Mouse (Mus musculus) adrenal gland, adult 8-10 months (tissue): ENCODE results near the gene Pqlc2. TPM values are rescaled to one million over a fixed set of nuclear protein-coding genes. Genes with fewer than 3 reads are reported as not detected.

Experiments
- DNase-seq: peaks from one replicate; pipeline ENCODE4 v3.0.0; 2022
- total RNA-seq, 4 experiments: library from RNA; stranded (reverse); gene quantifications; 2 replicates each; pipeline ENCODE4 v1.2.4; 2022

Pqlc2 gene
- total RNA-seq, result 10 to 100 TPM; 10.3 to 12.0 (median 11.6) TPM

DNA sequence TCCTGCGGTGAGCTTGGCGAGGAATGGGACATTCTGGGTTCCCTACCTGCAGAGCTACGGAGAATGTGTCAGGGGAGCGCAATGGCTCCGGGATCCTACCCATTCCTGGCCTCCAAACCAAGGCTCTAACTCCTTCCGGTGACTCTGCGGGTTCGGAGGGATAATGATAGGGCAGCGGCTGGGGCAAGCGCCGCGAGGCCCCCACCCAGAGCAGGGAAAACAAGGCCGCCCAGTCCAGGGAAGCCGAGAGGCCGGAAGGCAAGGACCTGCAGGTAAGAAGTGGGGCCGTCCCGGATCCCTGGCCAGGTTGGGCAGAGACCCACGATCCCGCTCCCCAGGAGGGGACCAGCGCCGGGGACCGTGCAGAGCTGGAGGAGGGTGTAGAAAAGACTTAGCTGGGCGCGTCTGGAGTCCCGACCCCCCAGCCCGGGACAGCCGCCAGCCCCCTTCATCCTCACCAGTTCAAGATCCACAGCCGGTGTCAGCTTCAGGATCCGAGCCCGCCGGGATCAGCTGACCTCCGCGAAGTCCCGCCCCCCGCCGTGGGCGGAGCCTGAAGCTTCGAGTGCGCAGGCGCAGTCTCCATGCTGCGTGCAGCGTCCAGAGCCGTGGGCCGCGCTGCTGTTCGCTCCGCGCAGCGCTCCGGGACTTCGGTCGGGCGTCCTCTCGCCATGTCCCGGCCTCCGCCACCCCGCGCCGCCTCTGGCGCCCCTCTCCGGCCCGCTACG lies at the start of gene Pqlc2, which contains the start of gene Akr7a5:
Gene Pqlc2, minus strand, starts transcription at position 538 of the 728 bp plus-strand sequence.
Gene Akr7a5, plus strand, starts transcription at position 574 of the 728 bp plus-strand sequence.
- peak; percentile 93 for DNase-seq

DNA sequence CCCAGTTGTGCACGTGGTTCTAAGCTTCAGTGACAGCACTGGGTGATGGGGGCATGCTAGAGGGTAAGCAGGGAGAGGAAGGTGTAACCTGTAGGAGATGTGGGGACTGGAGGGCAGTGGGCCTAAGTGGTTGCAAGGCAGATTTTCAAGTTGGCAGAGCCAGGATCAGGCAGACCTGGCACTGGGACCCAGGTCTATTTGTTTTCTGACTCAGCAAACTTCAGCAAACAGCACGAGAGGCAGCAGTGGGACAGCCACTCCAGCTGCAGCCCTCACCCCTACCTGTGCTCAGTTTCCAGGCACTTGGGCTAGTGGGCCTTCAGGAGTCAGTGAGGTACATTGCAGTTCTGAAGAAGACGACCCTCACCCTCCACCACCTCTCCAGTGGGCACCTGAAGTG lies 46.7 kb upstream of the Pqlc2 start:
- DNase-seq, result no peak

DNA sequence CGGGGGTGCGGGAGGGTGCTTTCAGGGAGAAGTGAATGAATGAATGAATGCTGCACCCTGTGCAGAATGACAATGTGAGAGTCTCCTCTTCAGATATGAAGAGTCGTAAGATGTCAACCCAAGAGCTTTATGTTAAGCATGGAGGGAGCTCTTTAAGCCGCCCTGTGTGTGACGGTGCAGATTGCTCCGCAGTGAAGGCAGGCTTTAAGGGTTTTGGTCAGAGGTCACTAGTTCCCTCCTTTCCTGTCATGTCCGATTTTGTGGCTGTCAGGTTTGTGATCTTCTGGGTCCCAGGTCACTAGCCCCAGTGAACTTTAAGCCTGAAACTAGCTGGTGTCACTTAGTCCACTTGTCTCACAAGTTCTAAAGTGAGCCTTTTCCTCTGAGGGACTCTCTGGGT lies 42.3 kb upstream of the Pqlc2 start:
- no peak for DNase-seq

DNA sequence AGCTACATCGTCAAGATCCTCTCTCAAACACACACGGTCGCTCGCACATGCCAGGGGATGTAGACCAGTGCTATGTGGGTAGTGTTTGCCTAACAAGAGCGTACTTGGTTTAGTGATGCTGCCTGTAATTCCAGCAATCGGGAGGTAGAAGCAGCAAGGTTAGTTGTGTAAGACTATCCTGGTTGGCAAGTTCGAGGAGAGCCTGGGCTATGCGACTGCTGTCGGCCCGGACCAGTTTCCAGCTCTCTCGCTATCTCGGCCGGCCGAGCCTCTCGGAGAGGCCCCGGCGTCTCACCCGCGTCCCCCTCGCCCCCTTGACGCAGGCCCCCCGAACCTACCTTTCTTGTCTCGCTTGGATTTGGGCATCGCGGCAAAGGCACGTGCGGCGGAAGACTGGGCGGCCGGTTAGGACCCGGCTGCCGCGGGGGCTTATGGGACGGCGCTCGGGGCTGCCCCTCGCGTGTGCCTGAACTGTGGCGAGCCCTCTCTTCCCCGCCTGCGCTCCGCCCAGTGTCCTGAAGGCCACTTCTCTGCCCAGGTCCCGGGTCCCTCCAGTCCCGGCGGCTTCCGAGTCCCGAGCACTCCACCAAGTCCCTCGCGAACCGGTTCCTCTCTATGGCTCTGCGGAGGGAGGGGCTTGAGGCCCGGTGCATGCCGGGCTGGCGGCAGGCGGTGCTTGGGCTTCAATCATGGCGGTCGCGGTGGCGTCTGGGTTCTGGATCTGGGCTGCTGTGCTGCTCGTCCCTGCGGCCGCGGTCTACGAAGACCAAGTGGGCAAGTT lies 41.6 kb upstream of the Pqlc2 start, which contains the start of the genes Mrto4, Emc1 and Ubr4:
Gene Mrto4, minus strand, starts transcription at position 646 of the 781 bp plus-strand sequence.
Gene Emc1, plus strand, starts transcription at position 657 of the 781 bp plus-strand sequence.
Gene Ubr4, plus strand, starts transcription at position 679 of the 781 bp plus-strand sequence.
- DNase-seq, result peak; percentile 83

DNA sequence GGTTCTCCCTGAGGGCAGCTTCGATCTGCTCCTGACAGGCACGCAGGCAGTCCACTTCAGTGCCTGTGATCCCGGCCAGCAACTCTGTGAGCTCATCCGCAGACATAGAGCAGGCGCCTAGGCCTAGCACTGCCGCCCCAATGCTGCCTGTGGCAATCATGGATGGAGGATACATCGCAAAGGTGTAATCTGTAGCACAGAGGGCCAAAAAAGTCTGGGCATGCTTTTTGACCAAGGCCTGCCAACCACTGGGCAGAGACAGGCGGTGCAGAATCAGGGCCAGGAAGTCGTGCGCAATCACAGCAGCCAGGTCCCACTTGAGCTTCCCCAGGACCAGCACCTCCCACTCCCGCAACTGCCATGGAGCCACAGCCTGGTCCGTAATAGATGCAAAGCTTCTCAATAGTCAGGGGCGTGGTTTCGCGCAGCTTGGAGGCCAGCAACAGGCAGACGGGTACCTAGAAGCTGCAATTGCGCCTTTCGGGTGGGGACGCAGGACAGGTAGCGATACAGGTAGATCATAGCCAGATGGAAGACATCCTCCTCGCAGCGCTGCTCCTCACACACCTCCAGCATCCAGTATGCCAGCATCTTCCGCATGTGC lies 35.0 kb upstream of the Pqlc2 start:
- no peak for DNase-seq

DNA sequence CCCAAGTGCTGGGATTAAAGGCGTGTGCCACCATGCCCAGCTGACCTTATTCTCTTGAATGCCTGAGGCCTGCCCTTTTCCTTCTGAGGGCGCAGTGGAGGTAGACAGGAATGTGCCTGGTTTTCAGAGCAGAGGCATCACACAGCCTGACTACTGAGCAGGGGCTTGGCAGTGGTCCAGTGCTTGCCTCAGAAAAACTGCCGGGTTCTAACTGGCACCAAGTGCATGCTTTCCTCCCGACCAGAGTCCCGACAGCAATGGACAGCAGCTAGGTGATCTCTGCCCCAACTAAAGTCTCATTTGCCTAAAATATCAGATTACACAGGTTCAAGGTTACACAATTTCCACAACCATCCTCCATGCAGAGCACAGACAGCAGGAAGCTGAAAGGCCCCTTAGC lies 33.2 kb upstream of the Pqlc2 start:
- no peak for DNase-seq

DNA sequence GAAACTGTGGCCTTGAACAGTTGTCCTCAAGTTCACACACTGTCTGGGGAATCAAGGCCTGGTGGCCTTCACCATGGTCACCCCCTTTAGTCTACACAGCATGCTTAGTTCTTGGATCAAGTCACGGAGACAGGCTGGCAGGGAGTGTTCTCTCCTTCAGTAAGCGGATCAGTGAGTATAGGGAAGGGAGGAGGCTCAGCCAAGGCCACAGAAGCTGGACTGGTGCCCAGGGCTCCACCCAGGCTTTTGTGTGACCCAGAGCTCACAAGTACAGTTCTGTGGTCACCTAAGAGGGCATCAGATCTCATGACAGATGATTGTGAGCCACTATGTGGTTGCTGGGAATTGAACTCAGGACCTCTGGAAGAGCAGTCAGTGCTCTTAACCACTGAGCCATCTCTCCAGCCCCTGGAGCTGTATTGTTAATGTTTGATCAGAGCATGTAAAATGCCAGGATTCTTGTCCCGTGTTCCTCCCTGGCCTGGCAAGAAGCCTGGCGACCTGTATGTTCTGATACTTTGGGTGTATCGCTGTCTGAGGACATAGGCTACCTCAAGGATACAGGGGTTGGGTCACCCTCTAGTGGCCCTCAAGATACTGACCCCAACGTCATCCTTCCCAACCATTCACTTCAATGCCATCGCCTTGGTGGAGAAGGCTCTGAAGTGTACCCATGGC lies 31.2 kb upstream of the Pqlc2 start:
- DNase-seq, result peak; percentile 58

DNA sequence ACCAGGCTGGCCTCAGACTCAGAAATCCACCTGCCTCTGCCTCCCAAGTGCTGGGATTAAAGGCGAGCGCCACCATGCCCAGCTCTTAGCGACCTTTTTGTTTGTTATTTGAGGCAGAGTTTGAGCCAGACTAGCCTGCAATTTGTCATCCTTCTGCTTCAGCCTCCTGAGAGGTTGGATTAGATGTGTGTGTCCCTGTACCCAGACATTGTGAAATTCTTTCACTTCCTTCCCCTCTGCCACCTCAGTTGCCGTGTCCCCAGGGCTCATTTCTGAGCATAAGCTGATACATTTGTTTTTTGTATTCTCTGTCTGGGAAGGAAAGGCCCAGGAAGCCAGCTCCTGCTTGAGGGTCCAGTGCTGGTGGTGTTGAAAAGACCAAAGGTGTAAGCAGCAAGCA lies 30.3 kb upstream of the Pqlc2 start:
- DNase-seq, result no peak

DNA sequence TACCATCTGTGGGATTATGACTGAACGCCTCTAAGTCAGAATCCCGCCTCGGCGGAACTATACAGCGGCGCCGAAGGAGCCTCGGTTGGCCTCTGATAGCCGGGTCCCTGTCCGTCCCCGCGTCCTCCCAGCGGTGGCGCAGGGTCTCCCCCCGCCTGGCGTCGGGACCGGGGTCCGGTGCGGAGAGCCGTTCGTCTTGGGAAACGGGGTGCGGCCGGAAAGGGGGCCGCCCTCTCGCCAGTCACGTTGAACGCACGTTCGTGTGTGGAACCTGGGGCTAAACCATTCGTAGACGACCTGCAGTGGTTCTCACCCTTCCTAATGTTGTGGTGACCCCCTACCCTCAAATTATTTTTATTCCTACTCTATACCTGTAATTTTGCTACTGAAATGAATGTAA lies 27.6 kb upstream of the Pqlc2 start:
- no peak for DNase-seq

DNA sequence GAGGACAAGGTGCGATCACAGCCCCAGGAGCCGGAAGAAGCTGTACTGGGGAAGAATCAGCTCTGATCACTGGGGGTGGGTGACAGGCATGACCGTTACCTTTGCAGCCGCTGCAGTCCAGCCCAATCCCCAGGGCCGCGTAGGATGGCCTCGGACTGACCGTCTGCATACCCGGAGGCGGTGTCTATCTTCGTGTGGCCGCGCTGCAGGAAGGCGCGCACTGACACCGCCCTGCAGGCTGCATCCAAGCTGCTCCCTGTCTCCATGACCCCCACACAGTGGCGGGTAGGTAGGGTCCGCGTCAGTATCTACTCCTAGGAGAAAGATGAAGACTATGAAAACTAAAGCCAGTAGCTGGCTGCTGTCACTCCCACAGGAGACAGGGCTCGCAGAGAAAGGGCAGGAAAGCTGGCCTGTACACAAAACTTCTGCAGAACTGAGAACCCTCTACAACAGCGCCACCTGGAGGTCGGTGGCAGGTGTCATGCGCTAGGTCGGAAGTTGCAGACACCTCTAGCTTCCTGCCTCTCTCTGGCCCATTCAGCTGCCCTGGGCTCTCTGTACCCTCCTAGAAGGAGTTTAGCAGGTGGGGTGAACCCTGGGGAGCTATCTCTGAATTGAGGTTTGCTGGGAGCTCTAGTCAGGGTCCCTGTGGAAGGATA lies 26.4 kb upstream of the Pqlc2 start:
- peak; percentile 54 for DNase-seq

DNA sequence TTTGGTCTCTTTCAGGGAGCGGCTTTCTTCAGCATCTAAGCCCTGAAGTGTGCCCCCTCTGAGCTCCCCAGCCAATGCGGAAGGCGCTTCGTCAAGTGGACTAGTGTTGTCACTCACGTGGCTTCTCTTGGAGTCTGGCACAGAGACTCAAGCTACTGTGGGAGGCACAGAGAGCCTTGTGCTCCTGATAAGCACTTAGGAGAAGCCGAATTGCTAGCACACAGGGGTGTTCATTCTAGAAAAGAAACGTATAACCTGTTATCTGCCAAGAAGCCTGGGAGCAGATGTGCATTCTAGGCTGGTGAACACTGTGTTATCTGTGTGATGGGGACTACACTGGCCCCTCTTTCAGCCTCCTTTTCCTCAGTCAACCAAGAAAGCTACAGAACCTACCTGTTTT lies 25.0 kb upstream of the Pqlc2 start:
- no peak for DNase-seq

DNA sequence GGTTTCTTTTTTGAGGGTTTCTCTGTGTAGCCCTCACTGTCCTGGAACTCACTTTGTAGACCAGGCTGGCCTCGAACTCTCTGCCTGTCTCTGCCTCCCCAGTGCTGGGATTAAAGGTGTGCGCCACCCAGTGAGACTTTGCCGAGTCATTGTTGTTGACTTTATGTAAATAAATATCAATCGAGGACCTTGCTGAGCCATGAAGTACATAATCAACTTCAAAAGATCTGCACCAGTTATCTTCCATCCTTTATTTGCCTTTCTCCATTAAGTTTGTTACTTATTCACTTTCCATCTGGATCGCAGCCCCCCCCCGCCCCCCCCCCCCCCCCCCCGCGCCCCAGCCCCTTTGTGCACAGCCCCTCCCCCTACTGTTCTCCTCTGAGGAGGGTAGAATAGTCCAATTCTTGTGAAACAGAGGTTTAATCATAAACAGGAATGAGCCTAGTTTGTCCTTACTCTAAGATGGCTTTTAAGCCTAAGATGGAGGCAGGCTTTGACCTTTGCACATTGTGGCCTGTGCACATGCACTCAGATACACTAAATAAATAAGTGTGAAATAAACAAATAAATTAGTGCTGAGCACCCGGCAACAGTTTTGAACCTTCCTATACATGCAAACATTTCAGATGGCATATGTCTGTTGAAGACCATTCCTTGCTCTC lies 24.3 kb upstream of the Pqlc2 start:
- DNase-seq, result no peak

DNA sequence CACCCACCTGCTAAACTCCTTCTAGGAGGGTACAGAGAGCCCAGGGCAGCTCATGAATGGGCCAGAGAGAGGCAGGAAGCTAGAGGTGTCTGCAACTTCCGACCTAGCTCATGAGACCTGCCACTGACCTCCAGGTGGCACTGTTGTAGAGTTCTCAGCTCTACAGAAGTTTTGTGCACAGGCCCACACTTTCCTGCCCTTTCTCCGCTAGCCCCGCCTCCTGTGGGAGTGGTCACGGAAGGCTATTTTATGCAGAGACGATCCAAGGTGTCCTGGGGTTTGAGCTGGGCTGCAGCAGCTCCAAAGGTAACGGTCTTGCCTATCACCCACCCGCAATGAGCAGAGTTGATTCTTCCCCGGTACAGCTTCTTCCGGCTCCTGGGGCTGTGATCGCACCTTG lies 20.1 kb upstream of the Pqlc2 start:
- peak; percentile 77 for DNase-seq

DNA sequence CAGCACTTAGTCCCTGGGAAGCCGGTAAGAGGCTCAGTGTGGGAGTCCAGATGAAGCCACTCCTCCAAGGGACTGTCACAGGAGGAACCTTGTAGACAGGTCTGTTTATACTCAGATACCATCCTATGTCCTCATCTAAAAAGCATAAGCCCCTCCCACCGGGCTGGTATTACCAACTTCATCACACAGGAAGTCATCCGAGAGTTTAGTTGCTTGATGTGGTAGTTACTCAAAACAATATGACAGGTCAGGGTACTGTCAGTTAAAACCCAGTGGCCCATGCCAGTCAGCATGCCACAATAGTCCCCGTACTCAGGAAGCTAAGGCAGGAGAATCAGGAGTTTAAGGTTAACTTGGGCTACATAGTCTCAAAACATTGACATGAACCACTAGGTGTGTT lies 9.2 kb upstream of the Pqlc2 start:
- DNase-seq, result no peak

DNA sequence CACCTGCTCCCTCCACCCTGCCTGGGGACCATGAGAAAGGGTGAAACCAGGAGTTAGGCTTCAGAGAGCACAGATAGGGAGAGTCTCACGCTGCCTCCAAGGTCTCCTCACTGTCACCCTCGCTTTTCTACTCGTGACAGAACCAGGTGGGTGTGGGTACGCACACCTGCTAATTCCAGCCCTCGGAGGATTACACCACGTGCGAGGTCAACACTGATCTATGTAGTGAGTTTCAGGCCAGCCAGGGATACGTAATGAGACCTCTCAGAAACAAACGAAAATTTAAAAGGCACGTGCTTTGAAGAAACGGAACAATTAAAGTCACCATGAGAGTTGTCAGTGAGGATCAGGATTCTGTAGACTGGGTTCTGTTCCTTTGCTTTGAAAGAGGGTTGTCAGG lies 7.9 kb upstream of the Pqlc2 start:
- DNase-seq, result no peak

DNA sequence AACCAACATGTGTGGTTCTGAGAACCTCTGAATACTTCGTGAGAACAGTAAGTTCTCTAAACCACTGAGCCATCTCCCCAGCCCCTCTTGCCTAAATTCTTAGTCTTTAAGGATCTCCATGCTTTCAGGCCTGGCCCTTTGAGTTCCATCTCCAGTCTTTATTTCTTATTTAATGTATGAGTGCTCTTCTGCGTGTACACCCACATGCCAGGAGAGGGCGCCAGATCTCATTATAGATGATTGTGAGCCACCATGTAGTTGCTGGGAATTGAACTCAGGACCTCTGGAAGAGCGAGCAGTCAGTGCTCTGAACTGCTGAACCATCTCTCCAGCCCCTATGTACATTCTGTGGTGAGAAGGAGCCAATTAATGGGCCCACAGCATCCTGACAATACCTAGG lies 2.1 kb upstream of the Pqlc2 start:
- no peak for DNase-seq

DNA sequence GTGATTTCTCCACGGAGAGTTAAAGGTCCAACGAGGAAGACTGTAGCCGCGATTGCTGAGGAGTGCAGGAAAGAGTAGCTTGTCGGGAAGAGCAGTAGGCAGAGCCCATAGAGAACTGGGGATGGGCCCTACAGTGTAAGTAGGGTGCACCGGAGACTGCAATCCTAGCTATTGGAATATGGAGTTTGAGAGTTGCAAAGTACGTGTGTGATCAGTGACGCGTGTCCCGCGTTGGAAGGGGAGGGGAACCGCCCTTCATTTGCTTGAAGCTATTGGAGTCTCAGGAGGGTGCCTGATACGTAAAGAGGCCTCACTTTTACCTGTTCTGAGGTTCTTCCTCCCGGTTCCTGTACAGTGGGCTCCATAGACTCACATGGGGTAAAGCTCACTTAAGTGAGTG lies 1.2 kb upstream of the Pqlc2 start:
- DNase-seq, result no peak

DNA sequence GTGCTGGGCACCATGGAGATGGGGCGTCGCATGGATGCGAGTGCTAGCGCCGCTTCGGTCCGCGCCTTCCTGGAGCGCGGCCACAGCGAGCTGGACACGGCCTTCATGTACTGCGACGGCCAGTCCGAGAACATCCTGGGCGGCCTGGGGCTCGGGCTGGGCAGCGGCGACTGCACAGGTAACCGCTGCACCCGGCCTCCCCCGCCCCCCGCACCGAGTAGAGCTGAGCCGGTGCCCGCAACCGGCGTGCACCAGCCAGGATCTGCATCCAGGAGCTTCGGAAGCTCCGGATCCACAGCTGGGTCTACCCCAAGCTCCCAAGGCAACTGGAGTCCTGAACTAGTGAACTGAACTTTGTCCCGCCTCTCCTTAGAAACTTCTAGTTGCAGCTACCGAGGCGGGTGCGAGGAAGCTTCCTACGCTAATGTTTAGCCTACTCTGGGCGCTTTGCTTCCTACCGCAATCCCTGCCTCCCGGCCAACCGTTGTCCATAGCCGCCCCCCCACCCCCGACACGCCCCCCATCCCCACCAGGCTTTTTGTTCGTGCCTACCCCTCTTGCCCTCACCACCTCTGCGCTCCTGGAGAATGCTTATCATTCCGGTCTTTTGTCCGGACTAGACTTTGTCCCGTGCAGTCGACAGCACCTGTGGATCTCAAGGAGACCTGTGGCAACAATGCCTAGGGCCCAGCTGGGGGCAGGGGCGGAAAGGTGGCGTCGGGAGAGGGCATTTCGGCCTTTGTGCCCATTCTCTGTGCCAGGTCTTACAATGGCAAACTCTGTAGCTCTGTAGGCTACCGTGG lies 592 bp upstream of the Pqlc2 start:
- no peak for DNase-seq

DNA sequence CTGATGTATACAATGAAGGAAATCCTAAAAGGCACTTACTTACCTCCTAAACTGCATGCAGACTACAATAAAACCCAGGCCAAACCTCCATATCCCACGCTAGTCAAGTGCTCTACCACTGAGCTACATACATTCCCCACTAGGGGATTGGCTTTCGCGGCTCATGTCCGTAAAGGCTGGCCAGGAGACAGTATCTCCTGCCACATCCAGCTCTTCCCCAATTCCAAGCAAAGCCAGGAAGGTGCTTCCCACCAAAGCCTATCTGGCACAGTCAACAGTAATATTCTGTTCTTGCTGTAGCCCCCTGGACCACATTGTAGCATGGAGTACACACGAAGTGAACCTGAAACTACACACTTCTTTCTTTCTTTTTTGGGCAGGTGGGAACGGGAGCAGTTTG lies 857 bp downstream of the Pqlc2 start:
- DNase-seq, result no peak

DNA sequence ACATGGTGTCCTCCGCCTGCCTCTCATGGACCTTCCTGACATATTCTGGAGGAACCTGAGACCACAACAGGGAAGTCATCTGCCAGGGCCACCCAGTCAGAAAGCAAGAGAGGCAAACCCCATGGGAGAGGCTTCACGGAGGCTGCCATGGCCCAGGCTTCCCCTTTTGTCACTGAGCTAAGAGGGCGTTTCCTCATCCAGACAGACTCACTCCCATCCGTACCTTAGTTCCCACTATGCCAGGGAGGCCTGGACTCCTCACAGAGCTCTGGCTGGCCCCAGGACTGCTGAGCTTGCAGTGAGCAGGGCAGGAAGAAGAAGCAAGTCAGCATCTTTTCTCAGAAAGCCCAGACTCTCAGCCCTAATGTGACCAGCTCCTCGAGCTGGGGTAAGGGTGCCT lies 2.6 kb downstream of the Pqlc2 start:
- no peak for DNase-seq

DNA sequence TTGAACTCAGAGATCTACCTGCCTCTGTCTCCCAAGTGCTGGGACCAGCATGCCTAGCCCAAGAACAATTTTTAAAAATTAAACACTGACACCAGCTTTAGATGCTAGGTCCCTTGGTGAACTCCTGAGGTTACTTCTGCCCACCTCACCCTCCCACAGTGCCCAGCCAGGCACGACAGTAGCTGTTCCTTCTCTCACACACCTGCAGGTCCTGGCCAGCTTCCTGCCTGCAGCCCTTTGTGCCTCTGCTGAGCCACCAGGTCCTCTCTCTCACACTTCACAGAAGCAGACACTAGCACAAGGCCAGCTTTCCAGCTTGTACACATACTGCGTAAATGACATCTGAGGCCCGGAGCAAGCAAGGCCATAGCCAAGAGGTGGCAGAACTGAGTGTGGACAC lies 5.0 kb downstream of the Pqlc2 start:
- DNase-seq, result no peak
